Mouse (Mus musculus) activated CD4-positive, CD25-positive, alpha-beta regulatory T cell, adult 4 months (primary cell): ENCODE data around the gene Armh3. TPM values are rescaled to one million over a fixed set of nuclear protein-coding genes. Genes with fewer than 3 reads are reported as not detected.

Experiments used
- ATAC-seq: one replicate; pipeline ENCODE4 v1.8.0; 2017
- polyA plus RNA-seq, 2 experiments: library from polyadenylated mRNA; unstranded; fragments of 100-300 nt; shearing (Covaris generic); gene quantifications; one replicate each; pipeline ENCODE4 v1.2.1; 2017

Armh3 gene
- polyA plus RNA-seq, 2 experiments from 2014 or later: 9.7 to 9.8 TPM

GRCm38 (mm10) chr19:45783933-45784576, 214.2 kb downstream of the Armh3 start:
- no peak for ATAC-seq

- ATAC-seq: peak; percentile 93
Observed at GRCm38 (mm10) chr19:45783181-45783932, 214.9 kb downstream of the Armh3 start, which contains the start of gene Mgea5. Mgea5 (minus strand) TSS chr19:45783837.

- ATAC-seq: no peak
Observed at GRCm38 (mm10) chr19:45782315-45783001, 215.8 kb downstream of the Armh3 start.

DNA sequence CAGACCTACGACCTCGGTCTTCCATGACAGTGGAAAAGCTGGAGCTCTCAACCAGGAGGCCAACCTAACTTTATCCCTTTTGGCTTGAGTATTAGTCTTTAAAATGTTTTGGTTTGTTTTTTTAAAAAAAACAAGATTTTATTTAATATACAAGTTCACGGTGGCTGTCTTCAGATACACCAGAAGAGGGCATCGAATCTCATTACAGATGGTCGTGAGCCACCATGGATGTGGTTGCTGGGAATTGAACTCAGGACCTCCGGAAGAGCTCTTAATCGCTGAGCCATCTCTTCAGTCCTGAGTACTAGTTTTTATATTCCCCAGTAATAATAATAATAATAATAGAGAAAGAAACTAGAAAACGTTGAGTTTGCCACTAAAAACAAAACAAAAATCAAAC, 216.6 kb downstream of the Armh3 start:
- no peak for ATAC-seq

DNA sequence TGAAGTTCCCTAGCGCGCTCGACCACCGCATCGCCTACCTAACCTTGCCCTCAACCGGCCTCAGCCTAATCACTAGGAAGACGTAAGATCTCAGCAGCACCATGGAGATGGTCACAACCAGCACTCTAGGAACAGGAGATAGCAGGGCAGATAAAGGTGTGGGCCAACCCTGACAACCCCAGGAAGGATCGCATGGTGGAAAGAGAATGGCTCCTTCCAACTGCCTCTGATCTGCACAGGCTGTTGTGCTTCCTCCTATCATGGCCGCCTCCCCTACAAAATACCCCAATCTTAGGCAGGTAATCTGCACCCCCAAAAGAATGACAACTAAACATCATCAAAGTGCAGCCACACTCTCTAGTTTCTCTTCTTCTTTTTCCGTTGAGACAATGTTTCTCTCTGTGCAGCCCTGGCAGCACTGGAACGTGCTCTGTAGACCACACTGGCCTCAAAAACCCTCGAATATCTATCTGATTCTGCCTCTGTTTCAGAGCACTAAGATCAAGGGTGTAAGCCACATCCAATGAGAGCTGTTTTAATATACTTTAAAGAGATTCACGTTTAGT, 217.9 kb downstream of the Armh3 start:
- ATAC-seq: no peak

DNA sequence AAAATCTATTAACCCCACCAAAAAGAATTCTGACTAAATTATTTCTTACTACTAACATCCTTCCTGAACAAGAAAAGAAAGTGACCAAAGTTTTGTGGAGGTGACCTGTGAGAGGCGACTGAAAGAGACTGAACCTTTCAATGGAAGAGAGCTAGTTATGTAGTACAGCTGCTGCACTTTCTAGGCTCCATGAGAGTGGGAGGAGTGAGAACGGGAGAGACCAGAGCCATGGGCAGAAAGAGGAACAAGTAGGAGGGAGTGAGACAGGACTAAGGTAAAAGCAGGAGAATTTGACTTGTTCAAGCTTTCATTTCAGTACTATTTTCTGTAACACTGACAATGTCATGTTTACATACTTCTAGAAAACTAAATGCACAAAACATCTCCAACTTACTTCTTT, 222.8 kb downstream of the Armh3 start:
- ATAC-seq: no peak

DNA sequence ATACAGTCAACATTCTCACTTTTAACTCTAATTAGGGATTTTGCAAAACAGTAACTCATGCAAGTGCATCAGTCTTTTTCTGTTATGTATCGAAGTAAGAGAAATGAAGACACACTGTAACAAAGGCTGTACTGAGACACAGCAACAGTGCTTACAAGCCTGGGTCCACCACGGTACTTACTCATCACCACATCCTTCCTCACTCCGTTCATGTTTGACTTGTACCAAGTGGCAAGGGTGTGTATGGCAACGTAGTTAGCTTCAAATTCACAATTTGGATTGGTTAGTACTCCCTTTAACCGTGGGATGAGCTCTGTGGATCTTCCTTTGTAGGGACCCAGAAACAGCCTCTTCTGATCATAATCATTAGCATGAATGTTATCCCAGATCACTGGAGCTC, 226.8 kb downstream of the Armh3 start:
- ATAC-seq: no peak

Other genes with a start within 250 kb of the Armh3 start
- gene Npm3, start 248.9 kb downstream of the Armh3 start, polyA plus RNA-seq: 10 to 100 TPM; 26.7 to 70.7 TPM
- 100 to 1,000 TPM; 146 to 151 TPM for gene Mgea5, start 214.7 kb downstream of the Armh3 start, polyA plus RNA-seq
- gene Kcnip2, start 182.4 kb downstream of the Armh3 start, polyA plus RNA-seq: 1 to 10 TPM; 8.1 to 9.3 TPM
- gene Hps6, start 5.0 kb upstream of the Armh3 start, polyA plus RNA-seq: 1 to 10 TPM; 1.5 to 2.9 TPM
- gene Pprc1, start 46.4 kb upstream of the Armh3 start, polyA plus RNA-seq: 10 to 100 TPM; 13.5 to 17.5 TPM
- 10 to 100 TPM; 42.8 to 46.3 TPM for gene Ldb1, start 46.7 kb upstream of the Armh3 start, polyA plus RNA-seq
- gene Nolc1, start 77.4 kb upstream of the Armh3 start, polyA plus RNA-seq: 10 to 100 TPM; 55.0 to 74.4 TPM
- not detected for gene Elovl3, start 133.4 kb upstream of the Armh3 start, polyA plus RNA-seq
- gene Pitx3, start 149.8 kb upstream of the Armh3 start, polyA plus RNA-seq: not detected
- gene Gbf1, start 154.0 kb upstream of the Armh3 start, polyA plus RNA-seq: 10 to 100 TPM; 23.9 to 30.5 TPM